Mouse (Mus musculus) liver, embryonic 16.5 days (tissue): ENCODE measurements at regions not wholly inside any gene's neighbourhood (a gene's known extent, or its start where the extent isn't known, plus 50 kb on each side); places are given as distances from the start of the nearest gene placed in this dataset.
"Not testable (repeated sequence)": the region's sequence is repeated elsewhere in the genome, so short reads cannot be mapped to it uniquely, and the experiment has no call there.

Experiments
- ATAC-seq: fragments of 200-750 bp; cut with Nextera tagmentation; 2 replicates; pipeline ENCODE4 v1.8.0; 2017; ENCODE audit warnings: low read depth, mild to moderate bottlenecking, moderate number of reproducible peaks, moderate library complexity
- H3K27ac ChIP-seq: fragments of 300-500 bp; sonication (generic); 2 replicates; pipeline ENCODE4 v1.5.1; 2014; ENCODE audit warnings: mild to moderate bottlenecking, low read length
- H3K27me3 ChIP-seq: fragments of 300-500 bp; sonication (generic); 2 replicates; pipeline ENCODE4 v1.6.1; 2014; ENCODE audit warnings: low read depth, low read length, mixed read lengths; ENCODE audit not compliant: control insufficient read depth, insufficient read depth
- H3K36me3 ChIP-seq: fragments of 300-500 bp; sonication (generic); 2 replicates; pipeline ENCODE4 v1.6.1; 2014; ENCODE audit warnings: mild to moderate bottlenecking; ENCODE audit not compliant: control insufficient read depth, insufficient read depth
- H3K4me1 ChIP-seq: fragments of 300-500 bp; sonication (generic); 2 replicates; pipeline ENCODE4 v1.6.1; 2014; ENCODE audit warnings: low read depth, low read length, mixed read lengths; ENCODE audit not compliant: control insufficient read depth
- H3K4me2 ChIP-seq: fragments of 300-500 bp; sonication (generic); 2 replicates; pipeline ENCODE4 v1.6.1; 2014; ENCODE audit warnings: low read depth, low read length, mixed read lengths
- H3K4me3 ChIP-seq: fragments of 300-500 bp; sonication (generic); 2 replicates; pipeline ENCODE4 v1.5.1; 2014; ENCODE audit warnings: low read depth, mild to moderate bottlenecking, low read length
- H3K9ac ChIP-seq: fragments of 300-500 bp; sonication (generic); 2 replicates; pipeline ENCODE4 v1.6.1; 2014; ENCODE audit warnings: low read depth, low read length
- H3K9me3 ChIP-seq: fragments of 300-500 bp; sonication (generic); replicated peaks from 2 replicates; pipeline ENCODE4 v1.6.1; 2016; ENCODE audit warnings: low read length; ENCODE audit not compliant: control insufficient read depth
- WGBS: fragments of 180-500 bp; shearing (Covaris S2); extraction: QIAGEN DNeasy Blood & Tissue Kit; methylation state at CpG from one replicate; pipeline ENCODE4 v1.1.7; 2014; ENCODE audit not compliant: insufficient replicate concordance; 5-methylcytosine and 5-hydroxymethylcytosine counted together

- Histone ChIP-seq H3K9ac (no peak overlapping the region), H3K27me3 (no peaks in the 10 kb centered on the region), H3K4me2 (no peak overlapping the region), H3K9me3 (no peaks in the 10 kb centered on the region), H3K36me3 (no peaks in the 10 kb centered on the region), H3K27ac (no peak overlapping the region), H3K4me1 (no peaks in the 10 kb centered on the region), H3K4me3 (no peak overlapping the region)
- no peak for ATAC-seq
- 54% methylated on average over 5 of the region's 5 CpGs for WGBS
Measured at GRCm38 (mm10) chr4:145409796-145410475, 95.0 kb upstream of the Tnfrsf8 start.

- not testable (repeated sequence) for H3K9me3 ChIP-seq, ATAC-seq, H3K27ac ChIP-seq, H3K36me3 ChIP-seq, H3K4me2 ChIP-seq, H3K4me1 ChIP-seq, H3K9ac ChIP-seq, H3K4me3 ChIP-seq, H3K27me3 ChIP-seq
- 41% methylated on average over 1 of the region's 1 CpGs for WGBS
Measured at GRCm38 (mm10) chr4:145406050-145406449, 91.1 kb upstream of the Tnfrsf8 start.

- 50% methylated on average over 6 of the region's 6 CpGs for WGBS
- ATAC-seq, H3K4me1 ChIP-seq, H3K4me3 ChIP-seq, H3K27me3 ChIP-seq, H3K4me2 ChIP-seq, H3K27ac ChIP-seq, H3K9me3 ChIP-seq, H3K36me3 ChIP-seq, H3K9ac ChIP-seq: not testable (repeated sequence)
Measured at GRCm38 (mm10) chr4:145404230-145404629, 89.3 kb upstream of the Tnfrsf8 start.

GRCm38 (mm10) chr4:145378876-145379275 is 63.9 kb upstream of the Tnfrsf8 start:
- H3K4me2 ChIP-seq, H3K4me3 ChIP-seq, H3K9ac ChIP-seq, H3K9me3 ChIP-seq, H3K27ac ChIP-seq, H3K27me3 ChIP-seq, ATAC-seq, H3K36me3 ChIP-seq, H3K4me1 ChIP-seq: not testable (repeated sequence)
- WGBS = 61% methylated on average over 3 of the region's 4 CpGs

GRCm38 (mm10) chr4:145377306-145378067 is 62.5 kb upstream of the Tnfrsf8 start:
- not testable (repeated sequence) for ATAC-seq, H3K4me2 ChIP-seq, H3K27me3 ChIP-seq, H3K4me3 ChIP-seq, H3K27ac ChIP-seq, H3K4me1 ChIP-seq, H3K9ac ChIP-seq, H3K36me3 ChIP-seq, H3K9me3 ChIP-seq
- 70% methylated on average over 13 of the region's 14 CpGs for WGBS

GRCm38 (mm10) chr4:145369753-145370152 is 54.8 kb upstream of the Tnfrsf8 start:
- Histone ChIP-seq H3K27ac (no peak overlapping the region), H3K9me3 (no peaks in the 10 kb centered on the region), H3K4me2 (no peak overlapping the region), H3K9ac (no peak overlapping the region), H3K4me1 (no peaks in the 10 kb centered on the region), H3K4me3 (no peak overlapping the region), H3K27me3 (no peaks in the 10 kb centered on the region), H3K36me3 (no peaks in the 10 kb centered on the region)
- no peak for ATAC-seq
- 36% methylated on average over 1 of the region's 1 CpGs for WGBS

GRCm38 (mm10) chr4:145367274-145367822 is 52.4 kb upstream of the Tnfrsf8 start:
- Histone ChIP-seq H3K9ac (no peak overlapping the region), H3K4me1 (no peaks in the 10 kb centered on the region), H3K9me3 (no peaks in the 10 kb centered on the region), H3K27ac (no peak overlapping the region), H3K27me3 (no peaks in the 10 kb centered on the region), H3K4me2 (no peak overlapping the region), H3K4me3 (no peak overlapping the region), H3K36me3 (no peaks in the 10 kb centered on the region)
- no peak for ATAC-seq

- 41% methylated on average over 5 of the region's 5 CpGs for WGBS
- Histone ChIP-seq H3K4me3 (no peak overlapping the region), H3K4me1 (no peaks in the 10 kb centered on the region), H3K4me2 (no peak overlapping the region), H3K36me3 (no peaks in the 10 kb centered on the region), H3K9me3 (no peaks in the 10 kb centered on the region), H3K27ac (no peak overlapping the region), H3K27me3 (no peaks in the 10 kb centered on the region), H3K9ac (no peak overlapping the region)
- no peak for ATAC-seq
Measured at GRCm38 (mm10) chr4:145366301-145366700, 51.3 kb upstream of the Tnfrsf8 start.

GRCm38 (mm10) chr4:145365793-145366192 is 50.8 kb upstream of the Tnfrsf8 start:
- not testable (repeated sequence) for H3K9ac ChIP-seq, H3K27ac ChIP-seq, H3K9me3 ChIP-seq, H3K27me3 ChIP-seq, H3K4me3 ChIP-seq, H3K4me1 ChIP-seq, ATAC-seq, H3K4me2 ChIP-seq, H3K36me3 ChIP-seq
- WGBS = 64% methylated on average over 2 of the region's 2 CpGs
